14 mouse cellular contexts compared by ENCODE assay signal in the genomic region with DNA sequence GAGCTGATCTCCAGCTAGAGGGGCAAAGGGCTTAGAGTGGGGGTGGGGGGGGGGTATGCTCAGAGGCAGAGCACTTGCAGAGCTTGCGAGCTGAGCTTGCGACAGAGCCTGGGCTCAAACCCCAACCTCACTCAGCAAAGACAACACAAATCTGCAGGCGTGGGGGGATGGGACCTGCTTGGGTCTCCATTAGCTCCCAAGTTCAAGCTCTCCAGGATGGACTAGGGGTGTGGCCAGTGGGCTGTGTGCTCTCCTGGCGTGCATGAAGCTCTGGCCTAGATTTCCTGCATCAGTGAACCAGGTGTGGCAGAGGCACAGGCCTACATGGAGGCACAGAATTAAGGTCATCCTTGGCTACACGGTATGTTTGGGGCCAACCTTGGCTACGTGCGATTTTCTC. TPM values are rescaled to one million over a fixed set of nuclear protein-coding genes. Genes with fewer than 3 reads are reported as not detected.
DNase-seq lines count a peak whose midpoint lies in the region; ATAC-seq lines count a peak whose summit lies in the region.
"Had no signal": no experiment of that assay in that cellular context is flagged by ENCODE, and none has a peak within 500 bp of the region (broad histone marks: within the 10 kb centered on the region; RNA-seq: fewer than 3 reads in every experiment).

No protein-coding gene starts in this region.

- DNase-seq in kidney, postnatal 10 days: no peak
- DNase-seq in T-cell, adult 2 months (ENCODE audit: low spot score): peak; percentile 70
- DNase-seq in liver, embryonic 13.5 days: no peak
- peak; percentile 62 for DNase-seq in thymus, postnatal 0 days (ENCODE audit: low spot score)
- no peak for DNase-seq in adrenal gland, adult (ENCODE audit: inconsistent age in 2 of 2, low spot score in 1 of 2)
- DNase-seq in natural killer cell, adult 2 months (ENCODE audit: low spot score in 2 of 2): no peak
- DNase-seq in lung, adult 18-20 months: no peak
- DNase-seq: cerebellum, adult 9-11 months; heart, adult 2 months; lung, postnatal 4 days had no signal

- 0 out of 2 replicates have a peak overlapping the region, but pooled peaks have one; percentile 9 for H3K9ac ChIP-seq in kidney, embryonic 14.5 days (ENCODE audit: low read depth, low read length)
- no peak overlapping the region for H3K9ac ChIP-seq in liver, embryonic 13.5 days
- H3K9ac ChIP-seq: embryonic facial prominence, embryonic 12.5 days; forebrain, embryonic 15.5 days; hindbrain, embryonic 12.5 days had no signal

- H3K27ac ChIP-seq in kidney, embryonic 14.5 days (ENCODE audit: low read depth, low read length): no peak overlapping the region
- 0 out of 2 replicates have a peak overlapping the region, but pooled peaks have one; percentile 21 for H3K27ac ChIP-seq in liver, embryonic 13.5 days
- H3K27ac ChIP-seq: embryonic facial prominence, embryonic 12.5 days; forebrain, embryonic 15.5 days; heart, adult 2 months; hindbrain, embryonic 12.5 days had no signal

- H3K4me3 ChIP-seq in kidney, embryonic 14.5 days (ENCODE audit: low read length): no peak overlapping the region
- no peak overlapping the region for H3K4me3 ChIP-seq in liver, embryonic 13.5 days (replicated peaks)
- H3K4me3 ChIP-seq: embryonic facial prominence, embryonic 12.5 days; forebrain, embryonic 15.5 days; heart, adult 2 months; hindbrain, embryonic 12.5 days had no signal

- H3K27me3 ChIP-seq in kidney, embryonic 14.5 days (ENCODE audit: control insufficient read depth, insufficient read depth, low read length): no peaks in the 10 kb centered on the region
- no peaks in the 10 kb centered on the region for H3K27me3 ChIP-seq in liver, embryonic 13.5 days
- H3K27me3 ChIP-seq: embryonic facial prominence, embryonic 12.5 days; forebrain, embryonic 15.5 days; hindbrain, embryonic 12.5 days had no signal

- 0 out of 2 replicates have a peak, but pooled peaks cover 3% of the 10 kb centered on the region for H3K4me1 ChIP-seq in kidney, embryonic 14.5 days (ENCODE audit: control insufficient read depth, insufficient read depth, low read length)
- H3K4me1 ChIP-seq in liver, embryonic 13.5 days (replicated peaks): peaks cover 49% of the 10 kb centered on the region

- WGBS in kidney, embryonic 14.5 days: 45% methylated on average over 7 of the region's 7 CpGs
- 53% methylated on average over 7 of the region's 7 CpGs for WGBS in liver, embryonic 13.5 days (ENCODE audit: insufficient replicate concordance)

- peak; percentile 50; the same call in 1 of the 2 replicates for ATAC-seq in kidney, embryonic 14.5 days (ENCODE audit: low FRiP score, low TSS enrichment)
- peak; percentile 27; the same call in 1 of the 2 replicates for ATAC-seq in liver, embryonic 13.5 days (ENCODE audit: low read depth)
- ATAC-seq: forebrain, embryonic 15.5 days had no signal

- H3K4me2 ChIP-seq in kidney, embryonic 14.5 days (replicated peaks; ENCODE audit: low read depth, low read length): no peak overlapping the region
- H3K4me2 ChIP-seq in liver, embryonic 13.5 days: peak overlapping the region; percentile 21
- H3K4me2 ChIP-seq: embryonic facial prominence, embryonic 12.5 days; forebrain, embryonic 15.5 days; hindbrain, embryonic 12.5 days had no signal

- no peaks in the 10 kb centered on the region for H3K9me3 ChIP-seq in kidney, embryonic 14.5 days (ENCODE audit: control insufficient read depth, low read length)
- no peaks in the 10 kb centered on the region for H3K9me3 ChIP-seq in liver, embryonic 13.5 days (replicated peaks)
- H3K9me3 ChIP-seq: embryonic facial prominence, embryonic 12.5 days; forebrain, embryonic 15.5 days; hindbrain, embryonic 12.5 days had no signal

- no peaks in the 10 kb centered on the region for H3K36me3 ChIP-seq in kidney, embryonic 14.5 days (ENCODE audit: control insufficient read depth, insufficient read depth, low read length)
- H3K36me3 ChIP-seq in liver, embryonic 13.5 days: no peaks in the 10 kb centered on the region
- H3K36me3 ChIP-seq: embryonic facial prominence, embryonic 12.5 days; forebrain, embryonic 15.5 days; hindbrain, embryonic 12.5 days had no signal

RNA-seq across cellular contexts. Expression of a gene that starts 4.0 kb away (rescaled TPM):
- 1.2 and 1.4 TPM in 2 replicates for polyA plus RNA-seq in kidney, embryonic 14.5 days (2014; fragmentation: Nextera tagmentation; extraction: Ambion mirVana)
- polyA plus RNA-seq in liver, embryonic 13.5 days (2015; fragmentation: Nextera tagmentation; extraction: Ambion mirVana): 10.1 and 11.6 TPM in 2 replicates
- polyA plus RNA-seq in thymus, postnatal 0 days (2015; fragmentation: Nextera tagmentation; extraction: Ambion mirVana): 205 and 252 TPM in 2 replicates

RNA-seq across cellular contexts. Expression of a gene that starts 28.2 kb away (rescaled TPM):
- polyA plus RNA-seq in kidney, embryonic 14.5 days (2014; fragmentation: Nextera tagmentation; extraction: Ambion mirVana): 17.6 and 24.8 TPM in 2 replicates
- 3.8 TPM in 2 replicates for polyA plus RNA-seq in liver, embryonic 13.5 days (2015; fragmentation: Nextera tagmentation; extraction: Ambion mirVana)
- polyA plus RNA-seq in thymus, postnatal 0 days (2015; fragmentation: Nextera tagmentation; extraction: Ambion mirVana): 6.1 and 7.0 TPM in 2 replicates

RNA-seq across cellular contexts. Expression of a gene that starts 55.9 kb away (rescaled TPM):
- polyA plus RNA-seq in kidney, embryonic 14.5 days (2014; fragmentation: Nextera tagmentation; extraction: Ambion mirVana): 106 and 129 TPM in 2 replicates
- polyA plus RNA-seq in liver, embryonic 13.5 days (2015; fragmentation: Nextera tagmentation; extraction: Ambion mirVana): 104 and 106 TPM in 2 replicates
- 146 and 152 TPM in 2 replicates for polyA plus RNA-seq in thymus, postnatal 0 days (2015; fragmentation: Nextera tagmentation; extraction: Ambion mirVana)

RNA-seq across cellular contexts. Expression of a gene that starts 56.2 kb away (rescaled TPM):
- 30.0 and 53.0 TPM in 2 replicates for polyA plus RNA-seq in kidney, embryonic 14.5 days (2014; fragmentation: Nextera tagmentation; extraction: Ambion mirVana)
- 21.2 and 24.2 TPM in 2 replicates for polyA plus RNA-seq in liver, embryonic 13.5 days (2015; fragmentation: Nextera tagmentation; extraction: Ambion mirVana)
- polyA plus RNA-seq in thymus, postnatal 0 days (2015; fragmentation: Nextera tagmentation; extraction: Ambion mirVana): 29.4 and 34.4 TPM in 2 replicates

Comparison
In these comparisons a context has a peak if more than half of its experiments do, and no peak if none do; other contexts are left out.
1. DNase-seq: peak in T-cell, adult 2 months (single experiment) and thymus, postnatal 0 days (single experiment); none in kidney, postnatal 10 days (single experiment), liver, embryonic 13.5 days (single experiment), adrenal gland, adult (0 of 2), natural killer cell, adult 2 months (0 of 2) and lung, adult 18-20 months (0 of 2).
2. RNA of a gene that starts 4.0 kb away (polyA plus RNA-seq): 205 to 252 TPM in thymus, postnatal 0 days; 10.1 to 11.6 TPM in liver, embryonic 13.5 days and 1.2 to 1.4 TPM in kidney, embryonic 14.5 days; every median in the first group is over 10 times any median in the second.